Mouse (Mus musculus) lung, postnatal 0 days (tissue): ENCODE data around the gene Amn.

Source experiments
- CTCF ChIP-seq: IDR thresholded peaks from 2 replicates; pipeline ENCODE4 v1.5.1; 2016; ENCODE audit warnings: antibody characterized with exemption, mild to moderate bottlenecking
- EP300 ChIP-seq: IDR thresholded peaks from 2 replicates; pipeline ENCODE4 v1.6.1; 2016; ENCODE audit warnings: antibody characterized with exemption, mild to moderate bottlenecking, control low read depth

- TF ChIP-seq CTCF (no peak), EP300 (no peak)
Observed at GRCm38 (mm10) chr12:111283573-111283972, 12.7 kb downstream of the Amn start.
